Mouse (Mus musculus) ES-Bruce4 (cell line): ENCODE data around the gene Paqr8. TPM values are rescaled to one million over a fixed set of nuclear protein-coding genes. Genes with fewer than 3 reads are reported as not detected.

Experiments
- H3K27ac ChIP-seq: 2 replicates; pipeline ENCODE4 v1.5.1; 2012; ENCODE audit warnings: low read length, inconsistent platforms; ENCODE audit not compliant: insufficient read depth
- H3K27me3 ChIP-seq: 2 replicates; pipeline ENCODE4 v1.6.1; 2012; ENCODE audit warnings: mild to moderate bottlenecking, low read length, inconsistent platforms; ENCODE audit not compliant: control insufficient read depth, poor library complexity, insufficient read depth, severe bottlenecking
- H3K36me3 ChIP-seq: 2 replicates; pipeline ENCODE4 v1.6.1; 2012; ENCODE audit warnings: inconsistent platforms, mild to moderate bottlenecking, low read length, moderate library complexity; ENCODE audit not compliant: control insufficient read depth, poor library complexity, insufficient read depth, severe bottlenecking
- H3K4me1 ChIP-seq: one replicate; pipeline ENCODE4 v1.8.1; 2011; ENCODE audit warnings: low read length; ENCODE audit not compliant: control insufficient read depth, insufficient read depth
- H3K4me3 ChIP-seq: 2 replicates; pipeline ENCODE4 v1.5.1; 2011; ENCODE audit warnings: low read depth, mild to moderate bottlenecking, low read length
- H3K9ac ChIP-seq: 2 replicates; pipeline ENCODE4 v1.6.1; 2012; ENCODE audit warnings: low read depth, mild to moderate bottlenecking, inconsistent platforms; ENCODE audit not compliant: poor library complexity, severe bottlenecking
- H3K9me3 ChIP-seq: replicated peaks from 2 replicates; pipeline ENCODE4 v1.6.1; 2012; ENCODE audit warnings: mild to moderate bottlenecking, low read length, inconsistent platforms; ENCODE audit not compliant: control insufficient read depth, poor library complexity, insufficient read depth, severe bottlenecking
- CTCF ChIP-seq: IDR thresholded peaks from one replicate; pipeline ENCODE4 v1.8.1; 2011; ENCODE audit warnings: low read depth, low read length
- EP300 ChIP-seq: IDR thresholded peaks from 2 replicates; pipeline ENCODE4 v1.6.1; 2011; ENCODE audit warnings: low read depth, low read length; ENCODE audit not compliant: insufficient read depth
- POLR2A ChIP-seq: IDR thresholded peaks from one replicate; pipeline ENCODE4 v1.8.1; 2011; ENCODE audit warnings: low read length; ENCODE audit not compliant: insufficient read depth
- polyA plus RNA-seq: library from polyadenylated mRNA; stranded (reverse); fragments of >200 nt; gene quantifications from 2 replicates; pipeline ENCODE4 v1.2.4, GENCODE M21; 2011; ENCODE audit warnings: low read depth; ENCODE audit not compliant: missing spikeins, insufficient read depth, insufficient read length

Paqr8 gene
- polyA plus RNA-seq, 1 experiment, result 4.4 TPM

DNA sequence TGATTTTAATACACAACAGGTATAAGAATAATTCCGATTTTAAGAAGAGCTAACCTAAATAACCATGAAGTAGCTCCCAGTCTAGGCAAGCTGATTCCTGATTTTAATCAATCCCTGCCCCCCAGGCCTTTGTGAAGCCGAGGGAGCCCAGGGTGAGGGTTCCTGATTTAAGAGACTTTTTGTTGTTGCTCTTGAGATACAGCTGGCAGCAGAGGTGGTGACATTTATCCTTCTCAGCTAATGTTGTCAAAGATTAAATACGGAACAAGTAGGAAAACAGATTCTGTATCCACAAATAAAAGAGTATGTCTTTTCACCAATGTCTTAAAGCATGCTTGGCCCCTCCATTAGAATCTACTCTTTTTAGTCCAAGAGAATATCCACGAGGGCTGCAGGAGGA is 9.9 kb downstream of the Paqr8 start:
- Histone ChIP-seq H3K9me3 (no peaks in the 10 kb centered on the region), H3K27me3 (no peaks in the 10 kb centered on the region), H3K36me3 (no peaks in the 10 kb centered on the region), H3K4me3 (no peak overlapping the region), H3K4me1 (peaks cover 3% of the 10 kb centered on the region), H3K9ac (no peak overlapping the region), H3K27ac (no peak overlapping the region)
- TF ChIP-seq EP300, result no peak
- no peak for TF ChIP-seq POLR2A
- no peak for TF ChIP-seq CTCF

- Histone ChIP-seq H3K9ac (no peak overlapping the region), H3K9me3 (no peaks in the 10 kb centered on the region), H3K4me3 (no peak overlapping the region), H3K27me3 (no peaks in the 10 kb centered on the region), H3K36me3 (no peaks in the 10 kb centered on the region), H3K4me1 (peaks cover 10% of the 10 kb centered on the region), H3K27ac (peak overlapping the region; percentile 86)
- TF ChIP-seq EP300 (peak; percentile 86), POLR2A (no peak), CTCF (no peak)
Measured at GRCm38 (mm10) chr1:20905501-20906127, 15.2 kb downstream of the Paqr8 start.

GRCm38 (mm10) chr1:20906128-20906515 is 15.7 kb downstream of the Paqr8 start:
- no peak for TF ChIP-seq POLR2A
- no peak for TF ChIP-seq EP300
- TF ChIP-seq CTCF, result no peak

GRCm38 (mm10) chr1:20908541-20908940 is 18.1 kb downstream of the Paqr8 start:
- peaks cover 10% of the 10 kb centered on the region for H3K4me1 ChIP-seq
- H3K27ac ChIP-seq, result peak overlapping the region; percentile 90
- H3K9me3 ChIP-seq, result no peaks in the 10 kb centered on the region
- no peaks in the 10 kb centered on the region for H3K27me3 ChIP-seq
- no peak overlapping the region for H3K9ac ChIP-seq
- TF ChIP-seq POLR2A, result no peak
- TF ChIP-seq CTCF, result no peak
- peak; percentile 24; the same call in 1 of the 2 replicates for TF ChIP-seq EP300
- no peaks in the 10 kb centered on the region for H3K36me3 ChIP-seq
- no peak overlapping the region for H3K4me3 ChIP-seq

More at GRCm38 (mm10) chr1:20906128-20906515, 15.7 kb downstream of the Paqr8 start:
- Histone ChIP-seq H3K27ac (peak overlapping the region; percentile 86), H3K4me1 (peaks cover 10% of the 10 kb centered on the region), H3K9me3 (no peaks in the 10 kb centered on the region), H3K4me3 (no peak overlapping the region), H3K36me3 (no peaks in the 10 kb centered on the region), H3K9ac (no peak overlapping the region), H3K27me3 (no peaks in the 10 kb centered on the region)

DNA sequence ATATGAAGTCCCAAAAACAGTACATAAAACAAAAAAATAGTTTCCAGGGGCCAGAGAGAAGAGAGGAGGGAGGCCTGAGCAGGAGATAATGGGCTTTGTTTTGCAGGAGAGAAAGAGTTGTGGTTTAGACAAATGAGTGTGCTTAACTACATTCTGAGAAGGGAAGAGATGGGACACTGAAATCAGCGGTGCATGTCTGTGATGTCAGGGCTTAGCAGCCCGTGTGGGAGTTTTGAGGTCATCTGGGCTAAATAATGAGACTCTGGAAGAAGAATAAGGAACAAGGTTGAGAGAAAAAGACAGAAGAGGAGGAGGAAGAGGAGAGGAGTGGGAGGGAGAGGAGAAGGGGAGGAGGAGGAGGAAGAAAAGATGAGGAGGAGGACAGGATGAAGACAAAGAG is 21.7 kb downstream of the Paqr8 start:
- Histone ChIP-seq H3K9me3 (no peaks in the 10 kb centered on the region), H3K27me3 (no peaks in the 10 kb centered on the region), H3K4me3 (no peak overlapping the region), H3K9ac (0 out of 2 replicates have a peak overlapping the region, but pooled peaks have one; percentile 29), H3K27ac (no peak overlapping the region), H3K36me3 (no peaks in the 10 kb centered on the region), H3K4me1 (peaks cover 1% of the 10 kb centered on the region)
- TF ChIP-seq CTCF (no peak), POLR2A (no peak), EP300 (no peak)

DNA sequence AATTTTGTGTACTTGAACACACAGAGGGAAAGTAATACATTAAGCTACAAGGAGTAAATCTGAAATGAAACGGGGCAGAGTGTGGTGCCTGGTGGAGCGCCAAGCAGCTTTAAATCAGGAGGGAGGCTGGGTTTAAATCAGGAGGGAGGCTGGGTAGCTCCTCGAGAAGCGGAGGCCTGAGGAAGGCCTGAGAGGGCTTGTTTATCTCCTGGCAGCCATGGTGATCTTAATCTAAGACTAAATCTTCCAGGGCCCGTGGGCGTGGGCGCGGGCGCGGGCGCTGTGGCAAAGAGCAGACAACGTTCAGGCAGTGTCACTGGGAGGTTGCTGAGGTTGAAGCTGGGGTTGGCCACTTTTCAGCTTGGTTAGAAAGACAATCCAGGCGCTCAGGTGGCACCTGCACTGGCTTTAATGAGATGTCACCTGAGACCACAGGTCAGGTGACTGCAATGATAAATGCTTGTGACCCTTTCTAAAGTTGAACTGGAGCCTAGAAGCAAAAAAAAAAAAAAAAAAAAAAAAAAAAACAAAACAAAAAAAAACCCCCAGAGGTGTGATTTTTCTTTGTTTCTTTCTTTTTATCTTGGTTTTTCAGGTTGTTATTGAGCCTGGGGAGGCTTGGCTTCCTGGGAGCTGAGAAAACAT is 22.2 kb downstream of the Paqr8 start:
- TF ChIP-seq EP300 (no peak), POLR2A (no peak), CTCF (no peak)
- 0 out of 2 replicates have a peak overlapping the region, but pooled peaks have one; percentile 29 for H3K9ac ChIP-seq
- no peak overlapping the region for H3K27ac ChIP-seq
- H3K36me3 ChIP-seq, result no peaks in the 10 kb centered on the region
- H3K27me3 ChIP-seq, result no peaks in the 10 kb centered on the region
- no peak overlapping the region for H3K4me3 ChIP-seq
- peaks cover 1% of the 10 kb centered on the region for H3K4me1 ChIP-seq
- H3K9me3 ChIP-seq, result no peaks in the 10 kb centered on the region
